Mouse (Mus musculus) adrenal gland, adult 8-10 months (tissue): ENCODE measurements around the gene Gm43552. TPM values are rescaled to one million over a fixed set of nuclear protein-coding genes. Genes with fewer than 3 reads are reported as not detected.
"Not testable (repeated sequence)": the region's sequence is repeated elsewhere in the genome, so short reads cannot be mapped to it uniquely, and the experiment has no call there.

Source experiments
- DNase-seq: peaks from one replicate; pipeline ENCODE4 v3.0.0; 2022
- total RNA-seq, 4 experiments: library from RNA; stranded (reverse); gene quantifications; 2 replicates each; pipeline ENCODE4 v1.2.4; 2022

The Gm43552 gene
- total RNA-seq, 4 experiments from 2014 or later = 3.6 to 12.4 (median 6.2) TPM; not detected in 1

DNA sequence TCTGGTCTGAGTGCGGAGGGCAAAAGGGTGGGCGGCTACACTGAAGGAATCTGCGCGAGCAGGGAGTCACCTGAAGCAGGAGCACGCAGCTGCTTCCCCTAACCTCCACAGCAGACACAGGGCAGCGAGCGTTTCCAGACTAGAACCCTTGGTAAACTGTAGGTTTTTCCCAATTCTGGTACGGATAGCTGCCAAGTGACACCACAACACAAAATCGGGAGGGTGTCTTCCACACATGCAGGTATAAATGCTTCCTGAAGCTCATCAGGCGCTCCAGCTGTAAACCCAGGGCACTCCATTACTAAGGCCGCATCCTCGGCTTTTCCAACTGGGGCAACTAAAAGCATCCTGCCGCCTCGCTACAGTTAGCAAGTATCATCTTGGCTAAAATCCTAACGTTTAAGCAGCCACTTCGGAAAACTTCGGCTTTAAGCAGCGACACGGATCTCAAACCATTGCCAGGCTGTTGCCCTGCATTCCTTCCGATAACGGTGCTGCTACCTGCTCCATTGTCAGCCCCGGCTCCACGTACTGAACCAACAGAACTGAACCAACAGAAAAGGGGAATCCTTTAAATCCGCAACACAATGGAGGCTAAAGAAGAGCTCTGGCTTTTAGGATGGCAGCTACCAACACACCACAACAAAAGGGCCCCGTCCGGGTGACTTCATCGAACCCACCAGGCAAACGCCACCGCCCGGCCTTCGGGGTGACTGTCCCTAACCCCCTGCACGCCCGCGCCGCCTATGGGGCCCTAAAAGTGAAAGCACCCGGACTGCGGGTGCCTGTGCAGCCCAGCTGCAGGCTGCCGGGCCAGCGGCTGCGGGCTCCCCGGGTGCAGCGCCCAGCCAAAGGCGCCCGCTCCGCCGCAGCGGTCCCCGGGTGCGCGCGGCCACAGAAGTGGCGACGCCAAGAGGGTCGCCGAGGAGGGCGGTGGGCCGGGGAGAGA lies 592 bp downstream of the Gm43552 start:
- peak; percentile 66 for DNase-seq

DNA sequence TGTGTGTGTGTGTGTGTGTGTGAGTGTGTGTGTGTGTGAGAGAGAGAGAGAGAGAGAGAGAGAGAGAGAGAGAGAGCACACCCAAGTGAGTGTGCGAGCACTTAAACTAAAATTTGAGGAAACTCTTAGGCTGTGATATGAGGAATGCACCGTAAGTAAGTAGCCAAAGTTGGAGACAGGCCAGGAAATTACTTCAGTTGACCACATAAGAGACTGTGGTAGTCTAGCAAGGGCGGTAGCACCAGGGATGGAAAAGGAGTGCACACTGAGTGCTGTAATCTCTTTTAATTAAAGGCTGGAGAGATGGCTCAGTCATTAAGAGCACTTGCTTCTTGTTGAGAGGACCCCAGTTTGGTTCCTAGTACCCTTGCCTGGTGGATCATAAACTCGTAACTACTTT lies 2.8 kb downstream of the Gm43552 start:
- DNase-seq = no peak

DNA sequence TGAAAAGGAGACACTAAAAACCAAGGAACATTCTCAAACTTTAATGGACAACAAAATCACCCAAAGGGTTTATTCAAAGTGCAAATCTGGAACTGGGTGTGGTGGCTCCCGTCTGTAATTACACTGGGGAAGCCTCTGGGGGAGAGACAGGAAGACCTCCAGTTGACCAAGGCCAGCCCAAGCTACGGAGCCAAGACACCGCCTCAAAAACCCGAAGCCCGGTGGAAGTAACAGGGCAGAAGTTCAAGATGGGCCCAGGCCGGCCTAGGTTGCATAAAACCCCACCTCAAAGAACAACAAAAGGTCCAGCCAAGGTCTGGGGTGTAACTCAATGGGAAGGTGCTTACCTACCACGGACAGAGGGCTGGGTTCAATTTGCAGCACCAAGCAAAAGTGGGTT lies 3.9 kb downstream of the Gm43552 start:
- DNase-seq = no peak

DNA sequence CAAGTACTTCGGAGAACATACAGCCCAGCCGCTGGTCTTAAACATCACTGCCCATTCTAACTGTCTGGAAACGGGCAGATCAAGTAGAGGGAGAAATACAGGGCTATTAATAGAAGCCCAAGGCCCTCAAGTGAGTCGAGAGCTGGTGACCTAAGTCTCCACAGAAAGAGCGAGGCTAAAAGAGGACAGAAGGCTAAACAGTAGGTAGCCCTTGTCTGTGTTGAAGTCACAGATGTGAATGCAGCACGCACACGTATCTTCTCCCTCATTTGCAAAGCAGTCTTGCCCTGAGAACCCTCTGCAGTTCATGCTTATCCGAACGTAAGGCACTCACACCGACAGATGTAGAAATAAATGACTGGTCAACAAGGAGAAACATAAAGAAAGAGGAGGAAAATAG lies 5.3 kb downstream of the Gm43552 start:
- no peak for DNase-seq

DNA sequence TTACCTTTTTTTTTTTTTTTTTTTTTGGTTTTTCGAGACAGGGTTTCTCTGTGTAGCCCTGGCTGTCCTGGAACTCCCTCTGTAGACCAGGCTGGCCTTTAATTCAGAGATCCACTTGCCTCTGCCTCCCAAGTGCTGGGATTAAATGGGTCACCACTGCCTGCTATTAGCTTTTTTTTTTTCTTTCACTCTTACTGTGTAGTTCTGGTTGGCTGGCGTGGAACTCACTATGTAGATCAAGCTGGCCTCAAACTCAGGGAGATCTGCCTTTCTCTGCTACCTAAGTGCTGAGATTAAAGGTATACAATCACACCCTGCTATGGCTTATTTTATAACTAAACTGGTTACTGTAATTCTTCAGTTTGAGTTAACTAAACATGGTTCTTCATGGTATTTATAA lies 6.1 kb downstream of the Gm43552 start:
- DNase-seq = no peak

DNA sequence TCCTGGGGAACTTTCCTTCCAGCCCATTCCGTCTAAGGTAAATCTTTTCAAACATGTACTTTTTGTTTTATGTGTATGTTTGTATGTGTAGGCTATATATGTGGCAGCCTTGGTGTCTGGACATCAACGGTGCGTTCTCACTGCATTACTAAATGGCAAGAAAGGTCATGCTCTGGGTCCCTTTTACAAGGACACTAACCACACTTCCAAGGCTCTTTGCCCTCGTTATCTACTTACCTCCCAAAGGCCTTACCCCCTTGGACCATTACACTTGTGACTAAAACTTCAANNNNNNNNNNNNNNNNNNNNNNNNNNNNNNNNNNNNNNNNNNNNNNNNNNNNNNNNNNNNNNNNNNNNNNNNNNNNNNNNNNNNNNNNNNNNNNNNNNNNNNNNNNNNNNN lies 9.6 kb downstream of the Gm43552 start:
- no peak for DNase-seq

DNA sequence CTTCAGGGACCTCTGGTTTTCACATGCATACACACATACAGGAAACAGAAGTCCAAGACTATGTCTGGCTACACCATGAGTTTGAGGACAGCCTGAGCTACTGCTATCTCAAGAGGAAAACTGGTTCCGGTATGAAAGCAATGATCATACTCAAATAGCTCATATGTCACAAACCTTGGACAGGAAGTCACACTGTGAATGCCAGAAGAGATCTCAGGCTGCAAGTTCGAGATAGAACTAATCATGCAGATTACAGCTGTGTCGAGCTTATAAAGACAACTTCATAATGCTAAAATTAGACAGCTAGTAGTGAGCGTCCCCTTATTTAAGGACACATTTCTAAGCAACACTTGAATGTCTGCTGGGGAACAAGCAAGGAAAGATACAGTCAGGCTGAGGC lies 12.1 kb downstream of the Gm43552 start:
- no peak for DNase-seq

DNA sequence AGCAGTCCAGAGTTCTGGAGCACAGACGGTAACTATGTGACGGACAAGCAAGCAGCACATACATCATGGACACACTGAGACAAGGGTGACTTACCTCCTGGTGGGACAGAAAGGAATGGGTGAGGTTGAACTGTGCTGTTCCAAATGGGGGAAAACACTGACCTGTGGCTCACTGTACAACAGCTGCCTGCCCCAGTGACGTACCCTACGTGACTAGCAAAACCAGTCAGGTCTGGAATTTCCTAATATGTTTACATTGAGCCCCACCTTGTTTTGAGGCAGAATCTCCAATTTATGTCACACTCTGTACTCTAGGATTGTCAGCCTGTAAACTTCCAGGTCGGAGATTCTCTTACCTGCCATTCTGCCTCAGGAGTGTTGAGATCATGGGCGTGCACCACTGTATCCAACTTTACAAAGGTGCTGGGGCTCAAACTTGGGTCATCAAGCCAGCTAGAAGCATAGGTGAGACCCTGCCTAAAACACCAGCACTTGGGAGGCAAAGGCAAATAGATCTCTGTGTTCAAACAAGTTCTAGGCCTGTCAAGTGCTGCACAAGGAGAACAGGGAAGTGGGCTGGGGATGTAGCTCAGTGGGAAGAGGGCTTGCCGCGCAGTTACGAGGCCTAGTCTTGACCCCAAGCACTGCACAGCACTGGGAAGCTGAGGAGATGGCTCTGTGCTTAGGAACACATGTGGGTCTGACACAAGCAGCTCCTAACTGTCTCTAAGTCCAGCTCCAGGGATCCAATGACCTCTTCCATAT lies 12.8 kb downstream of the Gm43552 start:
- no peak for DNase-seq

DNA sequence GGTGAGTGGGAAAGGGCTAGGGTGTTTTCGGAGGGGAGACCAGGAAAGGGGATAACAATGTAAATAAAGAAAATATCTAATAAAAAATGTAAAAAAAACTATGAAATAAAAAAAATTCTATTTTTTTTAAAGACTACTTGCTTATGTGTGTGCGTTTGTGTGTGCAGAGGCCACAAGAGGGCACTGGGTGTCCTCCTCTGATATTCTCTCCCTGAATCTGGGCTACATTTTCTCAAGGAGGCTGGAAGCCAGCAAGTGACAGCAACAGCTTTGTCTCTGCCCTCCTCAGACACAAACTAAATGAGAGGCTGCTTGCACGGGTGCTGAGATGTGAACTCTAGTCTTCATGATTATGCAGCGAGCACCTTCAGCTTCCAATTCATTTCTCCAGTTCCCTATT lies 14.4 kb downstream of the Gm43552 start:
- DNase-seq = no peak

DNA sequence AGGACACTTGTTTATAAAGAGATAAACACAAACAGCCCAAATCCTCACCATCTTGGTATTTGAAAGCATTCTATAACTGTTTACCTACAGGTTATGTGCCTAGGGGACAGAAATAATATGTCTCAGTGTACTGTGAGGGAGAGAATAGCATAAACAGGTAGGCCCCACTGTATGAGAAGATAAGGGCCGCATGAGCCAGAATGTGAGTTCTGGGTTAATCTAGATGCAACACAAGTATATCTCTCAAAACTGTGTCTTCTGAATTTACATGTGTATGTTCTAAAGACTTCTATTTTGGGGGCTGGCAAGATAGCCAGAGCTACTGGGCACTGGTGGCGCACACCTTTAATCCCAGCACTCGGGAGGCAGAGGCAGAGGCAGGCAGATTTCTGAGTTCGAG lies 15.9 kb downstream of the Gm43552 start:
- not testable (repeated sequence) for DNase-seq

DNA sequence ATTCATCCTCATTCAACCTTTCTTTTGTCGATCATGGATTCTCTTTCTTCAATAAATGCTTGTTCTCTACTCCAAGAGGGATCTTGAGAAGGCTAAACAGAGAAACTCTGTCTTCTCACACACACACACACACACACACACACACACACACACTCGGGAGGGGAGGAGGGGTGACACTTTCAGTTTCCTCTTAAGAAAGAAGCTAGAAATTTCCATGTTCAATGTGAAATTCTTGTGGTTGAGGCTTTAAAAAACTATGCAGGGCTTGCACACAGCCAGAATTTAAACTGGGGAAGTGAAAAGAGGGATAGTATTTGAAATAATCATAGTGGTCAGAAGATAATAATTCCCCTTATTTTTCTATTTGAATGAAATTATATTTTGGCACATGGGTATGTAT lies 16.8 kb downstream of the Gm43552 start:
- DNase-seq = no peak

DNA sequence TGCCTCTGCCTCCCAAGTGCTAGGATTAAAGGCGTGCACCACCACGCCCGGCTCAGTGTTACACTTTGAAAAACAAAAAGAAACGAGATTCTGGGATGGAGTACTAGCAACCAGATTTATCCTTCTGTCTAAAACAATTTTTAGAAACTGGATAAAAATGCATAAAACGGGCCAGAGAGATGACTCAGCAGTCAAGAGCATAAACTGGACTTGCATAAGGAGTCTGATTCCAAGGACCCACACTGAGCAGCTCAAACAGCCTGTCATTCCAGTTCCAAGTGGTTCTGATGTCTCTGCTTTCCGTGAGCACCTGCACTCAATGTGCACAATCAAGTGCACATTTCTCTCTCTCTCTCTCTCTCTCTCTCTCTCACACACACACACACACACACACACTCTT lies 22.9 kb downstream of the Gm43552 start:
- DNase-seq = no peak

DNA sequence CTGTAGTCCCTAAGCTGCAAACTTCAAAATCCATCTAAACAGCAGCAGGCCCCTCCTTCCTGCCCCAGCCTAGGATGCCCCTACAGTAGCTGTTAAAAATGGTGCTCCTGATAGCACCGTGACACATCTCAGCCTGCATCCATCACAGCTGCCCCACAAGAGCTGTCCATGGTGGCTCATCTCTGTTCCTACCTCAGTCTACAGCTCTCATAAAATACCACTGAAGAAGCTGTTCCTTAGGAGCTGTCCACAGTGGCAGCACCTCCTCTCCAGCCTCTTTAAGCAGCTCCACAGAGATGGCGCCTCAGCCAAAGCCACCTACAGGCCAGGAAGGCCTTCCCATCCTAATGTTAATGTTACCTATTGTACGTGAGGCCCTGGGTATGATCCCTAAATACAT lies 25.7 kb downstream of the Gm43552 start:
- no peak for DNase-seq

DNA sequence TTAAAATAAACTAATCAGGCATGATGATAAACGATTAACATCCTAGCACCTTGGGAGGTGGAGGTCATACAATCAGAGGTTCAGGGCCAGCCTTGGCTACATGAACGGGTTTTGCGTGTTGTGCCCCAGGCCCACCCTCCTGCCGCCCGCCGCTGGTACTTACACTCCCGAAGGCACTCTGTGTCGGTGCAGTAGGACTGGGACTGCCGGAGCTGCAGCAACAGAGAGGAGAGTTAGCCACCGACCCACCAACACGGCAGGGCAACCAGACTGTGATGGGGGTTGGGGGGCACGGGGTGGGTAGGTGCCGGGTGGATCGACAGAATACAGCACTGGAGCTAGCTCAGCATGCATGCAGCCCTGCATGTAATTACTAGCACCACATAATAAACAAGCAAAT lies 32.3 kb downstream of the Gm43552 start:
- DNase-seq = no peak

DNA sequence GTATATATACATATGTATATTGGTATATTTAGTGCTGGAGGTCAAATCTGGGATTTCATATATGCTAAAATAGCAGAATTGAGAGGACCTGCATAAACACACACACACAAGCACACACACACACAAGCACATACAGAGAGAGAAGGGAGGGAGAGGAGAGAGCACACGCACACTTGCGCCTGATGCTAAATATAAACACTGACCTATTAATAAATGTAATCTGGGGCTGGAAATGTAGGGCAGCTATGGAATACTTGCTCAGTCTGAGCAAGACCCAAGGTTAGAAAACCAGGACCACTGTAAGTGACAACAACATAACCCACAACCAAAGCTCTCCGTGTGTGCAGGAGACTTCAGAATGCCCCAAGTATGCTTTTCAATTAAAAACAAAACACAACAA lies 33.2 kb downstream of the Gm43552 start:
- DNase-seq = no peak

DNA sequence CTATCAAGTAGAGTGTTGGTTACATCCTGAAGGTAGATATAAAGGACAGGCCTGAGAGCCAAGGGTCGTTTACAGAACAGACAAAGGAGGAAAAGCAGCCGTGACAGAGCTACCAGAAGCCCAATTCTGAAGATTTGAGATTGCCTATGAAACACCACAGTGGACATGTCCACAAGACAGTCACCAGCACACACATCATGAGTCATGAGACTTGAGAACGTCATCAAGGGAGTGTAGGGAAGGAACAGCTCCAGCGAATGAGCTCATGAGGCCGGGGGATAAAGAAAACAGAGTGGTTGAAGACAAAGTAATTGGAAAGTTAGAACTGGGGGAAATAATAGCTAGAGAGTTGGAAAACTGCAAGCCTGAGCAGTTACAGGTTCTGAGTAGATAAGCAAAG lies 34.8 kb downstream of the Gm43552 start:
- no peak for DNase-seq

DNA sequence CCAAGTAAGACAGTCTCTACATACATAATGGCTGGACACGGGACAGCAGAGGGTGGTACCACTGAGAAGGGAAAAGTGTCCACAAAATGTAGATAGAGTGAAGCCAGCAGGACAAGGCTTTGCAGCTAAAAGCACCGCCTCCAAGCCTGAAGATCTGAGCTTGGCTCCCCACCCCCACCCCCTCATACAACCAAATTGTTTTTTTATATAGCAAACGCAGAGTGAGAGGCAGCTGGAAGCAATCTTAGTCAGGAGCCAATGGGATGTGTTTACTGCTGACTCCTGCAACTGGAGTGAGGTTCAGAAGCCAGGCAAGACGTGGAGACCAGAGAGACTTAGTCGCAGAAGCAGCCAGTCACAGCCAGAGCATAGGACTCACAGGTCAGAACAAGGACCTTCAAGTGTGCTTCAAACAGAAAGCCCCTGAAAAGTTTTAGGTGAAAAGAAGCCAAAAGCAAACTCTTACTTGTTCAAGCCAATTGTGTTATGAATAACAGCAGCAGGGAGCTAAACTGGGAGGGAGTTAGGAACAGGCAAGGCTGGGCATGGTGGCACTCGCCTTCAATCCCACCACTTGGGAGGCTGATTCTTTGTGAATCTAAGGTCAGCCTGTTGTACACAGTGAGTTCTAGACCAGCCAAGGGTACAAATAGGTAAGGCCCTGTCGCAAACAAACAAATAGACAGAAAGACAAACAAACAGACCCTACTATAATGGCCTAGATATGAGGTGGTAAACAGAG lies 35.4 kb downstream of the Gm43552 start:
- no peak for DNase-seq

DNA sequence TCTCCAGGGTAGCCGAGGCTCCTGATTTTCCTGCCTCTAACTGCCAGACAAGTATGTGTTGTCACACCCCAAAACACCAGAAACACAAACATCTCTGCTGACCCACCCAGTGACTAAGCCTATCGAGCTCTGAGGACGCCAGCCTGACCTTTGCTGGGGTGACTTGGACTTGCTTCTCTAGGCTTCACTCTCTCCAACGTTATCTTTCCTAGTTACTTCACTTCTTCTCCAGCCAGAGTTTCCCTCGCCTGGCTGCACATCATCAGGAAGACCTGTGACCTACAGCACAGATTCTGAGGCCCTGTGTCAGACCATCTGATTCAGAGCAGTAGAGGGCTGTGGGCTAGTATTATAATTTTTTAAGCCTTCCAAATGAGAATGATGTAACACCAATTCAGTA lies 37.9 kb downstream of the Gm43552 start:
- DNase-seq = no peak

DNA sequence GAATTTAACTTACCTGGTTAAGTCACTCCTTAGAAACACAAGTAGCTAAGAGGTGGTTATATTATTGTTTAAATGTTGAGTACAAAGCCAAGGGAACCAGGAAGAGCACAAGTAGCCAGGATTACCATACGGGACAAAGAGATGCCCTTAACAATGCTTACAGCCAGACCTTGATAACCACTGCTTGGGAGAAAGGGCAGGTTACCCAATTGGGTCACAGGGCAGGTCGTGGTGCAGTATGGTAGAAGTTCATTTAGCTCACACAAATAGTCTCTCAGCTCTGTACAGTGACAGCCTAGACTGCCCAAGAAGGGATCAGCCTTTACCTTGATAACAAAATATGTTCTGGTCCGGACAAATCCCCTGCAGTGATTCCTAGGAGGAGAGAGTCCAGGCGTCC lies 43.7 kb downstream of the Gm43552 start:
- no peak for DNase-seq

DNA sequence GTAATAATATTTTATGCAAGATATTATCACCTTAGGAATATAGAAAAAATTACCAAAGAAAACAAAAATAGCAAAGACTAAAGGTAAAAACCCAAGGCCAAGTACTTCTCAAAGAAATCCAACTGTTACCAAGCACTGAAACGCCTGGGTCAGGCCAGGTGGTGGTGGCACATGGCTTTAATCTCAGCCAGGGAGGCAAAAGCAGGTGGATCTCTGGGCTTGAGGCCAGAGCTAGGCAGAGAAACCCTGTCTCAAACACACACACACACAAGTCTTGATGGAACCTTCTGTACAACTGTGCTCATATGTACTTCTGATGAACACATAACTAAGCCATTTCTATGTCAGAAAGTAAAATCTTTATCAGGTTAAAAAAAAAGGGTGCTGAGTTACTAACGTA lies 44.8 kb downstream of the Gm43552 start:
- no peak for DNase-seq

DNA sequence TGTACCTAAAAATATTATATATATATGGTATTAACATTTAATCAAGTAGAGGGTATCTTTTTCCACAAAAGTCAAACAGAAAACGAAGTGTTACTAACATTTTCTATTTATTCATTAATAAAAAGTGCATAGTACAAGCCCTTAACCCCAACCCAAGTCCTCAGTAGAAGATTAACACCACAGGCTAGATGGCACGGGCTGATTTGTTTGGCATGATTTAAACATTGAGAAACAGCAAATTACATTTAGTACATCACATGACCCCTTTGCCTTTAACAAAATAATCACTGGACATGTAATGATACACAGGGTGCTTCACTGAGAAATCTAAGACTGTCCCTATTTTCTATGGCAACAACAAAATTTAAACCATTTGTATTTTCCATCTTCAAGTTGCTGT lies 45.9 kb downstream of the Gm43552 start:
- no peak for DNase-seq

DNA sequence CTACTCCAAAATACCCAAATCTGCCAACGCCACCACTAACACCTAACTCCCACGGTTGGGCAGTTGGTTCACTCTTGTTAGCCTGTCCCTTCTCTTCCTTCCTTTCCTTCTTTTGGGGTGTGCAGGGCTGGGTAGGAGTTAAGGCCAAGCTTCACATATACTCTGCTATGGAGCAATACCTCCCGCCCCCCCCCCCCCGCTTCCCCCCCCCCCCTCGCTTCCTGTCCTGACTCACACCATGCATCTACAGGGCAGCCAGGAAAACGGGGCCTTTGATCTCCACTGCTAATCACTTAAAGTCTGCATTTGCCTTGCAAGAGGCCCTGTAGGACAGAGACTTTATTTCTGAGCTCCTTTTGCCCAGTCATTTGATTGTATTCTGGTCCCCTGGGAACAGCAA lies 47.7 kb downstream of the Gm43552 start:
- DNase-seq = no peak

DNA sequence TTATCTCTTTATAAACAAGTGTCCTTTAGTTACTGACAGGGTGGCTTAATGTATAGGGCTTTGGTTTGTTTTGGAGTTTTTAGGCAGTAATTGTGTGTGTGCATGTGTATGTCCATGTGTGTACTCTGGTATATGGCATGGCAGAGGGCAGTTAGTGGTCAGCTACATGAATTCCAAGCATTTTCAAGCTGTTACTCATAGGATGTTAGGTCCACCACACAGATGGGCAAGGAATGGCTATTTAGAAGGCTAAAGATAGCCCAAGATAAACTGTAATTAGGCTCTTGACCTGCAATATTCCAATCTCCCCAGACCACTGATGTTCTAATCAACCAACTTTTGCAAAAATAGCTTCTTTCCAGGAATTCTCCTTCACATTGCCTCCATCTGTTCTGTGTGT lies 54.6 kb downstream of the Gm43552 start:
- DNase-seq = no peak
